Mouse (Mus musculus): ENCODE data around the gene Ano1. TPM values are rescaled to one million over a fixed set of nuclear protein-coding genes. Genes with fewer than 3 reads are reported as not detected.

Gene Ano1
- polyA plus RNA-seq, 1 experiment from 2014 or later = 10.2 TPM

DNA sequence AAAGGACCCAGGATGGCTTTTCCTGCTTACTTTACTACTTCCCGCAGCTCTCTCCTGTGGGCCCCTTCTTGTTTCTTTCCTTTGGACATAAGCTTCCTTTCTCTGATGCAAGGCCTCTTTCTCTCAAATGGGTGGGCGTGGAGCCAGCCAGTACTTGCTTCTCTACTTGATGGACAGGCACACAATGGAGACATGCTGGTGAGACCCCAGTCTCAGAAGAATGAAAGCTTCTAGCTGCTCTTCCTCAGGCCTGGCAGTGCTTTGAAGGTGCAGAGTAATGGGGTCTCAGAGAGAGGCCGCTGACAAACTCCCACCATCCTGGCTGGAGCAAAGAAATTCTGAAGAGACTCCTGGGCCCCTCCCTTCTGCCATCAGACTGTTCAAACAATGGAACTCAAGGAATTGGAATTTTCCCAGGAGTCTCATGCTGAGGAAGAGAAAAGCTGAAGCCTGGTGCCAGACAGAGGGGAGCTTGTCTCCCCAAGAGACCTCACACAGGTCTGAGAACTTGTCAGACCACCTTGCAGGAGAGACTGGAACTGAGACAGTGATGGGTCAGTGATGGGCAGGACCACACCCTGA, 123.3 kb downstream of the Ano1 start:
- no peak for DNase-seq (ENCODE audit: low spot score)
- Histone ChIP-seq H3K9me3 (ENCODE audit: control insufficient read depth, low read length) (no peaks in the 10 kb centered on the region), H3K27me3 (replicated peaks; ENCODE audit: control insufficient read depth, insufficient read depth, low read length) (peaks cover 4% of the 10 kb centered on the region; the same call in 1 of the 2 replicates), H3K4me2 (no peak overlapping the region), H3K9ac (ENCODE audit: low read depth, low read length) (no peak overlapping the region), H3K4me1 (replicated peaks; ENCODE audit: control insufficient read depth, insufficient read depth, low read length) (no peaks in the 10 kb centered on the region), H3K36me3 (ENCODE audit: control insufficient read depth, insufficient read depth, low read length) (no peaks in the 10 kb centered on the region), H3K4me3 (ENCODE audit: low read depth, low read length) (no peak overlapping the region), H3K27ac (ENCODE audit: low read depth, low read length) (no peak overlapping the region)
- no peak for ATAC-seq (replicated peaks; ENCODE audit: low FRiP score)
- 51% methylated on average over 3 of the region's 3 CpGs for WGBS

DNA sequence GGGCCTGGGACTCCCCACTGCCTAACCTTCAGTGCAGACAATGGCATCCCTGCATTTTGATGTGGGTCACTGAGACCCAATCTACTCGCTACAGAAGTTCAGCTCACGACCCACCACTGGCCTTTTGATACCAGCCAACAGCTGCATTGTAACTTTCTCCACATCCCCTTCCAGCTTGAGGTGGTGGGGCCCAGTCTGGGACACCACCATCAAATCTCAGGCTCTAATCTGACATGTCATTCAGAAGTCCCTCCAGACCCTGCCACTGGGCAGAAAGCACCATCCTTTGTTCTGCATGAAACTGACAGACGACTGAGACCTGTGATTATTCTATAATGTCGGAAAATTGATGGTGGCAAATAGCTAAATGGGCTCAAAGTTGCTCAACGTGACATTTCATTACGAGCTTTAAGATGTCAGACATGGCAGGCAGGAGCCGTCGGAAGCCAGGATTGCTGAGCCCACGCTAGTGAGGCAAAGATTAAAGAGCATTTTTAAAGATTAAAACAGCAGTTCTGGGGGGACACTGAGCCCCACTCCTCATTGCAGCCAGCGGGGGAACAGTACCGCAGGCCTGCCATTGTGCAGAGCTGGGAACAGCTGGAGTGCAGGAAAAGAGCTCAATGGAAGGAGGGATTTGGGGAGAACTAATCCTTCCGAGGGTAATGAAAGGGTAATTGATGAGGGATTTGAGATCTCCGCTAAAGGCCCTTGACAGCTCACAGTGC, 124.0 kb downstream of the Ano1 start:
- 50% methylated on average over 13 of the region's 13 CpGs for WGBS
- H3K36me3 ChIP-seq (ENCODE audit: control insufficient read depth, insufficient read depth, low read length) = no peaks in the 10 kb centered on the region
- H3K9ac ChIP-seq (ENCODE audit: low read depth, low read length) = no peak overlapping the region
- no peak overlapping the region for H3K27ac ChIP-seq (ENCODE audit: low read depth, low read length)
- no peak for ATAC-seq (replicated peaks; ENCODE audit: low FRiP score)
- no peak overlapping the region for H3K4me3 ChIP-seq (ENCODE audit: low read depth, low read length)
- peaks cover 4% of the 10 kb centered on the region; the same call in 1 of the 2 replicates for H3K27me3 ChIP-seq (replicated peaks; ENCODE audit: control insufficient read depth, insufficient read depth, low read length)
- H3K9me3 ChIP-seq (ENCODE audit: control insufficient read depth, low read length) = no peaks in the 10 kb centered on the region
- H3K4me2 ChIP-seq = no peak overlapping the region
- DNase-seq (ENCODE audit: low spot score) = no peak
- no peaks in the 10 kb centered on the region for H3K4me1 ChIP-seq (replicated peaks; ENCODE audit: control insufficient read depth, insufficient read depth, low read length)

DNA sequence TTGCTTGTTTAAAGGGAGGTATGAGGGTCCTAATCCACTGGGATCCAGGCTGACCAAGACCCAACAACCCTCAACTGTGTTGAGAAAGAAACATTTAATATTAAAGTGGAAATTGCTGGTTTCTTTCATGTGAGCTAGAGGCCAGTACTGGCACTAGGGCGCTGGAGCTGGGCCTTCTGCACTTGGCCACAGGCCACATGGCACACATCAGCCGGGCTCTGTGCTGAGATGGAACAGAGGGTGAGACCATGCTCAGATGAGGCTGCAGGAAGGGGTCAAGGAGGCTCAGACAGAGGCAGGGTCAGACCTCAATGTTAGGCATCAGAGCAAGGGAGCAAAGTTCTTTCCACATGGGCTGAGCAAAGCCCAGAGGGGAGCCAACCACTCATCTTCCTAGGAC, 125.7 kb downstream of the Ano1 start:
- Histone ChIP-seq H3K4me3 (ENCODE audit: low read depth, low read length) (no peak overlapping the region), H3K9me3 (ENCODE audit: control insufficient read depth, low read length) (no peaks in the 10 kb centered on the region), H3K36me3 (ENCODE audit: control insufficient read depth, insufficient read depth, low read length) (no peaks in the 10 kb centered on the region), H3K27me3 (replicated peaks; ENCODE audit: control insufficient read depth, insufficient read depth, low read length) (peaks cover 4% of the 10 kb centered on the region; the same call in 1 of the 2 replicates), H3K27ac (ENCODE audit: low read depth, low read length) (no peak overlapping the region), H3K9ac (ENCODE audit: low read depth, low read length) (no peak overlapping the region), H3K4me2 (no peak overlapping the region), H3K4me1 (replicated peaks; ENCODE audit: control insufficient read depth, insufficient read depth, low read length) (no peaks in the 10 kb centered on the region)
- no peak for ATAC-seq (replicated peaks; ENCODE audit: low FRiP score)
- WGBS = 72% methylated on average over 2 of the region's 2 CpGs
- DNase-seq (ENCODE audit: low spot score) = no peak

DNA sequence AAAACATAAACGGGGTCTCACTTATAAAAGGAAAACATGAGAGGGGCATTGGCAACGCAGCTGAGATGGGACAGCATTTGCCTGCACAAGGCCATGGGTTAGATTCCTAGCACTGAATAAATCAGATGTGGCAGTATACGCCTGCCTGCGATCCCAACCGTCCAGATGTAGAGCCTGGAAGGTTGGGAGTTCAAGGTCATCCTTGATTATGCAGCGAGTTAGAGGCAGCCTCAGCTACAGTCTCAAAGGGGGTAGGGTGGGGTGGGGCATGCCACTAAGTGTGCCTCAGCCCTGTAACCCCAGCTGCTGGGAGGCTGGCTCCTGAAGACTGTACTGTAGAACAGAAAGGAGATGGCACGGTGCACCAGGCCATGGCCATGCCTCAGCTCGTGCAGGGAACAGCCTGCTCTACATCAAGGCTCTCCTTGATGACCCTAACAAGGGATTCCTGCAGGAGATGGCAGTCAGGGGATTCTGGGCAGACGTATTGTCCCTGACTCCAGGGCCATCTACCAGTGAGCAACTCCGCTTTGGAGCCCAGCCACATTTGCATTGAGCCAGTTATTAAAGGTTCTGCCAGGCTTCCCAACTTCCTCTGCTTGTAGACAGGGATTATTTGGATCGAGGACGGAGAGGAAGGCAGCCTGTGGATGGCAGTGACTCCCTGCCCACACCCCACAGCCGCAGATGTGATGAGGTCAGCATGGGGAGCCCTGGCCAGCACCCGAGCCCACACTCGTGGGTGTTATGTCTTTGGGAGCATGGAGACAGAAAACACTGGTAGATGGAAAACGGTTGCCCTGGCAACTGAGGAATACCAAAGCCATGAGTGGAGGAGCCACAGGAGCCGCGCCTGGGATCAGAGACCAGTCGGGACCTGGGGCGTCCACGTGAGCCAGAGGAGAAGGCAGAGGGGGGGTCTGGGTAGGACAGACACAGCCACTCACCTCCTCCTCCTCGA, 130.8 kb downstream of the Ano1 start:
- H3K27me3 ChIP-seq (replicated peaks; ENCODE audit: control insufficient read depth, insufficient read depth, low read length) = no peaks in the 10 kb centered on the region
- no peaks in the 10 kb centered on the region for H3K9me3 ChIP-seq (ENCODE audit: control insufficient read depth, low read length)
- H3K4me3 ChIP-seq (ENCODE audit: low read depth, low read length) = no peak overlapping the region
- H3K9ac ChIP-seq (ENCODE audit: low read depth, low read length) = no peak overlapping the region
- ATAC-seq (replicated peaks; ENCODE audit: low FRiP score) (no peak), DNase-seq (ENCODE audit: low spot score) (no peak)
- no peak overlapping the region for H3K27ac ChIP-seq (ENCODE audit: low read depth, low read length)
- H3K4me2 ChIP-seq = no peak overlapping the region
- H3K36me3 ChIP-seq (ENCODE audit: control insufficient read depth, insufficient read depth, low read length) = no peaks in the 10 kb centered on the region
- H3K4me1 ChIP-seq (replicated peaks; ENCODE audit: control insufficient read depth, insufficient read depth, low read length) = no peaks in the 10 kb centered on the region
- 78% methylated on average over 22 of the region's 22 CpGs for WGBS

DNA sequence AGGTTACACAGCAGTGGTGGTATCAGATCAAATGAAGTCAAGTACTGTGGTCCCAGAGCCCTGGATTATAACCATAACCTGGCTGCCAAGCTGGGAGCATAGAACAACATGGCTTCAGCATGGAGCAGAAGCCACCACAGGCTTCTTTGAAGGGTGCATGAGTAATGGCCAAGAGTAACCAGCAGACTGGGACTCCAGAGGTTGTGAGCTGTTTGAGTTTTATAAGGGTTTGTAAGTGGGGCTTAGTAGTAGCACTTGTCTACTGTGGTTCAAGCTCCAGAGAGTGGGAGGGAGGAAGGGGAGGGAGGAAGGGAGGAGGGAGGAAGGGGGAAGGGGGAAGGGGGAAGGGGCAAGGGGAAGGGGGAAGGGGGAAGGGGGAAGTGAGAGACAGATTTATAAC, 131.5 kb downstream of the Ano1 start:
- ATAC-seq (replicated peaks; ENCODE audit: low FRiP score) (no peak), DNase-seq (ENCODE audit: low spot score) (no peak)
- Histone ChIP-seq H3K9me3 (ENCODE audit: control insufficient read depth, low read length) (no peaks in the 10 kb centered on the region), H3K4me1 (replicated peaks; ENCODE audit: control insufficient read depth, insufficient read depth, low read length) (no peaks in the 10 kb centered on the region), H3K4me2 (no peak overlapping the region), H3K9ac (ENCODE audit: low read depth, low read length) (no peak overlapping the region), H3K36me3 (ENCODE audit: control insufficient read depth, insufficient read depth, low read length) (no peaks in the 10 kb centered on the region), H3K4me3 (ENCODE audit: low read depth, low read length) (no peak overlapping the region), H3K27me3 (replicated peaks; ENCODE audit: control insufficient read depth, insufficient read depth, low read length) (no peaks in the 10 kb centered on the region), H3K27ac (ENCODE audit: low read depth, low read length) (no peak overlapping the region)

DNA sequence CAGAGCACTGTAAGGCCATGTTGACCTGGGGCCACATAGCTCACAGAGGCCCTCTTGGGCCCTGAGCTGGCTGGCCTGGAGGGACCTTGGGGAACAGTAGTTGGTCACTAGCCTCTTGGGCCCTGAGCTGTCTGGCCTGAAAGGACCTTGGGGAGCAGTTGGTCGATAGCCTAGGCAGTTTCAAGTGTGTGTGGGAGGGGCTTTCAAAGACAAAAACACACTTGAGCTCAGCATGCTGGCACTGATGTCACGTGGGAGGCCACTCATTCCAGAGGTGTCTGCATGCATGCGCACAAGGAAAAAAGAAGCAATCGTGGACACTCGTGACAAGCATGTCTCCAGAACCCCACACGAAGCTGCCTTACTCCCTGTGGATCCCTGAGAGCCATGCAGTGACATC, 136.4 kb downstream of the Ano1 start:
- H3K4me2 ChIP-seq = no peak overlapping the region
- no peaks in the 10 kb centered on the region for H3K9me3 ChIP-seq (ENCODE audit: control insufficient read depth, low read length)
- H3K27ac ChIP-seq (ENCODE audit: low read depth, low read length) = no peak overlapping the region
- no peaks in the 10 kb centered on the region; the same call in 1 of the 2 replicates for H3K27me3 ChIP-seq (replicated peaks; ENCODE audit: control insufficient read depth, insufficient read depth, low read length)
- H3K36me3 ChIP-seq (ENCODE audit: control insufficient read depth, insufficient read depth, low read length) = no peaks in the 10 kb centered on the region
- H3K9ac ChIP-seq (ENCODE audit: low read depth, low read length) = no peak overlapping the region
- DNase-seq (ENCODE audit: low spot score) (no peak), ATAC-seq (replicated peaks; ENCODE audit: low FRiP score) (no peak)
- H3K4me1 ChIP-seq (replicated peaks; ENCODE audit: control insufficient read depth, insufficient read depth, low read length) = no peaks in the 10 kb centered on the region
- no peak overlapping the region for H3K4me3 ChIP-seq (ENCODE audit: low read depth, low read length)
- WGBS = 80% methylated on average over 6 of the region's 6 CpGs

DNA sequence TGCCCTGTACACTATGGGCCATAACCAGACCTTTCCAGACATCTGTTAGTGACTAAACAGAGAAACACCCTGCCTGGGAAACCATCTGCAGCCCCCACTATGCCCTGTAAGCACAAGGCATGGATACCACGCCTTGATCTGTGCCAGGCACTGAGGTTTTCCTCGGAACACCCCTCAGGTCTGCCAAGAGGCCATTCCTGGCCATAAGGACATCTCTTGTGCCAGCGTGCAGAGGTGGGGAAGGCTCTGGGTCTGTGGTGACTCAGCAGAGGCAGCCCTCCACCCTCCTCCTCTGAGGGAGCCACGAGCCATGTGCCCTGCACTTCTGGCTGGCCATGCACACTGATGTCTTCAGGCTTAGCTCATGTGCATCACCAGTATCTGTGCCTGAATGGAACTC, 138.9 kb downstream of the Ano1 start:
- no peak overlapping the region for H3K4me2 ChIP-seq
- H3K4me1 ChIP-seq (replicated peaks; ENCODE audit: control insufficient read depth, insufficient read depth, low read length) = no peaks in the 10 kb centered on the region
- H3K27ac ChIP-seq (ENCODE audit: low read depth, low read length) = no peak overlapping the region
- H3K4me3 ChIP-seq (ENCODE audit: low read depth, low read length) = no peak overlapping the region
- no peaks in the 10 kb centered on the region; the same call in 1 of the 2 replicates for H3K27me3 ChIP-seq (replicated peaks; ENCODE audit: control insufficient read depth, insufficient read depth, low read length)
- no peaks in the 10 kb centered on the region for H3K9me3 ChIP-seq (ENCODE audit: control insufficient read depth, low read length)
- ATAC-seq (replicated peaks; ENCODE audit: low FRiP score) (no peak), DNase-seq (ENCODE audit: low spot score) (no peak)
- 64% methylated on average over 4 of the region's 4 CpGs for WGBS
- H3K36me3 ChIP-seq (ENCODE audit: control insufficient read depth, insufficient read depth, low read length) = no peaks in the 10 kb centered on the region
- H3K9ac ChIP-seq (ENCODE audit: low read depth, low read length) = no peak overlapping the region

DNA sequence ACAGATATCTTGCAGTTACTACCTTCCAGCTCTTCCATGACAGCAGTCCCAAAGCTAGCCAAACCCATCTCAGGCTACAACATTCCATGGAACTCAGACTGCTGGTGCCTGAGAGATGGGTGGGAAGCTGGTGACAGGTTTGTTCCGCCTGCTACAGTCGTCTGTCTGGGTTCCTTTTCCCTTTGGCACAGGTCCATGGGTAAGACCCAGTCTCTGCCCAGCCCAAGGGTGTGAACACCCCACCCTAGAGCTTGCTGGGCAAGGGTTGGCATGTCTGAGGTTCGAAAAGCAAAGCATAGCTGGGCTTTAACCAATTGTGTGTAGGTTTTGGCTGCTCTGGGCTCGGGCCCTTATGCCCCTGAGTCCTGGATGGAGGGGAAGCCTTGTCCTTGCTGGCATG, 139.4 kb downstream of the Ano1 start:
- DNase-seq (ENCODE audit: low spot score) (no peak), ATAC-seq (replicated peaks; ENCODE audit: low FRiP score) (no peak)
- Histone ChIP-seq H3K4me2 (no peak overlapping the region), H3K9me3 (ENCODE audit: control insufficient read depth, low read length) (no peaks in the 10 kb centered on the region), H3K9ac (ENCODE audit: low read depth, low read length) (no peak overlapping the region), H3K27ac (ENCODE audit: low read depth, low read length) (no peak overlapping the region), H3K4me3 (ENCODE audit: low read depth, low read length) (no peak overlapping the region), H3K36me3 (ENCODE audit: control insufficient read depth, insufficient read depth, low read length) (no peaks in the 10 kb centered on the region), H3K27me3 (replicated peaks; ENCODE audit: control insufficient read depth, insufficient read depth, low read length) (no peaks in the 10 kb centered on the region; the same call in 1 of the 2 replicates), H3K4me1 (replicated peaks; ENCODE audit: control insufficient read depth, insufficient read depth, low read length) (no peaks in the 10 kb centered on the region)
- 68% methylated on average over 4 of the region's 4 CpGs for WGBS
